Mouse (Mus musculus): ENCODE measurements around the gene Dvl1. TPM values are rescaled to one million over a fixed set of nuclear protein-coding genes. Genes with fewer than 3 reads are reported as not detected.
A peak's percentile ranks its signal among the peaks of the same experiment; 100 is the strongest.

The Dvl1 gene
- total and polyA plus RNA-seq, 3 experiments, result 56.8 to 60.3 TPM; not detected in 1

- Histone ChIP-seq H3K36me3 (ENCODE audit: control insufficient read depth in 1 of 2, insufficient read depth in 2 of 2, low read length in 2 of 2) (peaks cover 5 to 24% of the 10 kb centered on the region in 2 experiments), H3K4me3 (ENCODE audit: control insufficient read depth in 1 of 2, insufficient read depth in 1 of 2, low read depth in 2 of 2, low read length in 2 of 2) (peak overlapping the region; percentile 77 to 93), H3K9ac (ENCODE audit: control insufficient read depth, low read depth, low read length, poor library complexity, severe bottlenecking) (peak overlapping the region; percentile 90), H3K9me3 (replicated peaks; ENCODE audit: insufficient read depth, low read length) (no peaks in the 10 kb centered on the region), H3K4me1 (ENCODE audit: control insufficient read depth in 1 of 2, insufficient read depth in 2 of 2, low read length in 2 of 2) (peaks cover 11 to 15% of the 10 kb centered on the region in 2 experiments), H3K27me3 (ENCODE audit: control insufficient read depth in 1 of 2, insufficient read depth in 2 of 2, low read length in 2 of 2) (no peaks in the 10 kb centered on the region), H3K27ac (ENCODE audit: control insufficient read depth, low read depth, low read length) (peak overlapping the region; percentile 78), H3K79me2 (ENCODE audit: control insufficient read depth, insufficient read depth, low read length, poor library complexity) (peaks cover 27% of the 10 kb centered on the region)
- peak; percentile 98 for DNase-seq (ENCODE audit: low read depth, low spot score)
- peak; percentile 84 for TF ChIP-seq TCF12 (IDR thresholded peaks at IDR 0.05; ENCODE audit: low read depth, low read length)
- TF ChIP-seq ZNF384 (IDR thresholded peaks at IDR 0.05; ENCODE audit: low read depth, low read length), result no peak
- peak; percentile 89 for TF ChIP-seq MXI1 (IDR thresholded peaks at IDR 0.05; ENCODE audit: low read depth, low read length)
- TF ChIP-seq KAT2A (conservative IDR thresholded peaks at IDR 0.05; ENCODE audit: low read depth, low read length), result peak; percentile 80
- peak; percentile 81 for TF ChIP-seq TBP (IDR thresholded peaks at IDR 0.05; ENCODE audit: low read depth, low read length)
- no peak for TF ChIP-seq SMC3 (IDR thresholded peaks at IDR 0.05; ENCODE audit: low read depth, low read length)
- peak; percentile 89 for TF ChIP-seq SIN3A (IDR thresholded peaks at IDR 0.05; ENCODE audit: low read length)
- TF ChIP-seq CHD2 (IDR thresholded peaks at IDR 0.05; ENCODE audit: low read length), result peak; percentile 68
- peak; percentile 54; the same call in 1 of the 2 replicates for TF ChIP-seq UBTF (IDR thresholded peaks at IDR 0.05; ENCODE audit: borderline replicate concordance, insufficient read depth, low read depth, low read length)
- no peak; the same call in 1 of the 2 replicates for TF ChIP-seq MAX (IDR thresholded peaks at IDR 0.05; ENCODE audit: low read length)
- peak; percentile 73 to 75 for TF ChIP-seq POLR2A (IDR thresholded peaks at IDR 0.05; ENCODE audit: control insufficient read depth in 1 of 2, insufficient read depth in 1 of 2, low read depth in 1 of 2, low read length in 2 of 2, poor library complexity in 1 of 2)
- TF ChIP-seq ETS1 (IDR thresholded peaks at IDR 0.05; ENCODE audit: low read depth, low read length), result peak; percentile 75
- peak; percentile 84; the same call in 1 of the 2 replicates for TF ChIP-seq MAZ (IDR thresholded peaks at IDR 0.05; ENCODE audit: low read depth, low read length)
- peak; percentile 96 for TF ChIP-seq HCFC1 (IDR thresholded peaks at IDR 0.05; ENCODE audit: low read depth, low read length)
- TF ChIP-seq NELFE (IDR thresholded peaks at IDR 0.05; ENCODE audit: low read depth, low read length), result peak; percentile 93
- peak; percentile 86 for TF ChIP-seq ELF1 (IDR thresholded peaks at IDR 0.05; ENCODE audit: low read depth, low read length)
- no peak for TF ChIP-seq MEF2A (IDR thresholded peaks at IDR 0.05; ENCODE audit: extremely low read depth, insufficient replicate concordance, low read depth, low read length, poor library complexity, severe bottlenecking)
- peak; percentile 78; the same call in 1 of the 2 replicates for TF ChIP-seq POLR2AphosphoS2 (IDR thresholded peaks at IDR 0.05; ENCODE audit: low read length)
- TF ChIP-seq EP300 (IDR thresholded peaks at IDR 0.05; ENCODE audit: low read depth in 1 of 2, low read length in 2 of 2), result peak in 1 of 2 experiments; percentile 38; a peak in 1 of 4 replicates
- TF ChIP-seq RCOR1 (IDR thresholded peaks at IDR 0.05; ENCODE audit: low read depth, low read length), result 0 out of 2 replicates have a peak, but pooled peaks have one; percentile 18
Measured at GRCm38 (mm10) chr4:155803340-155804041, 43.7 kb upstream of the Dvl1 start.

Data from MEL (cell line).